Mouse (Mus musculus) CH12.LX (cell line): ENCODE measurements around the gene Pnpla6. TPM values are rescaled to one million over a fixed set of nuclear protein-coding genes. Genes with fewer than 3 reads are reported as not detected.

ENCODE experiments used
- DNase-seq: peaks from one replicate; pipeline ENCODE4 v3.0.0-alpha.2; 2013; ENCODE audit errors: extremely low read depth
- H3K27ac ChIP-seq: 2 replicates; pipeline ENCODE4 v1.5.1; 2012; ENCODE audit warnings: low read depth, mild to moderate bottlenecking, control low read depth, moderate library complexity; ENCODE audit not compliant: insufficient read depth
- H3K27me3 ChIP-seq: replicated peaks from 2 replicates; pipeline ENCODE3; 2012; ENCODE audit warnings: inconsistent platforms
- H3K36me3 ChIP-seq, 2 experiments: replicated peaks in 1 of 2; 2 replicates each; pipeline versions ENCODE3 to v1.6.1; 2012; ENCODE audit warnings: inconsistent platforms in 1 of 2, low read length in 1 of 2, mild to moderate bottlenecking in 1 of 2, mixed read lengths in 1 of 2, moderate library complexity in 1 of 2; ENCODE audit not compliant: control insufficient read depth in 1 of 2, insufficient read depth in 1 of 2
- H3K4me1 ChIP-seq, 2 experiments: 2 replicates each; pipeline ENCODE4 v1.6.1; 2012; ENCODE audit warnings: inconsistent platforms in 1 of 2, moderate library complexity in 1 of 2; ENCODE audit not compliant: insufficient read depth in 2 of 2, control insufficient read depth in 1 of 2
- H3K4me2 ChIP-seq: 2 replicates; pipeline ENCODE4 v1.6.1; 2012; ENCODE audit warnings: low read depth, mild to moderate bottlenecking, control low read depth; ENCODE audit not compliant: poor library complexity, insufficient read depth, severe bottlenecking
- H3K4me3 ChIP-seq, 3 experiments: fragments of 150-350 bp in 1 of 3; sonication (generic) in 1 of 3; replicated peaks in 1 of 3; 2 replicates each; pipeline versions ENCODE3 to v1.5.1; 2011 to 2012; ENCODE audit warnings: low read depth in 2 of 3, low read length in 2 of 3, mild to moderate bottlenecking in 2 of 3, moderate library complexity in 2 of 3, control low read depth in 1 of 3, improper control_type of control experiment in 1 of 3, inconsistent platforms in 1 of 3, mixed read lengths in 1 of 3; ENCODE audit not compliant: poor library complexity in 1 of 3
- H3K79me2 ChIP-seq: replicated peaks from 2 replicates; pipeline ENCODE4 v1.6.1; 2012; ENCODE audit warnings: mild to moderate bottlenecking, moderate library complexity; ENCODE audit not compliant: control insufficient read depth, poor library complexity, insufficient read depth, severe bottlenecking; ENCODE audit errors: extremely low read depth
- H3K9ac ChIP-seq: 2 replicates; pipeline ENCODE4 v1.6.1; 2012; ENCODE audit warnings: low read depth, mild to moderate bottlenecking, control low read depth, moderate library complexity; ENCODE audit not compliant: insufficient read depth
- H3K9me3 ChIP-seq: replicated peaks from 2 replicates; pipeline ENCODE3; 2012; ENCODE audit warnings: low read length, inconsistent platforms, mixed read lengths
- BHLHE40 ChIP-seq: IDR thresholded peaks from 2 replicates; pipeline ENCODE4 v1.6.1; 2011; ENCODE audit warnings: mild to moderate bottlenecking, low read depth, low read length, improper control_type of control experiment
- CHD2 ChIP-seq: IDR thresholded peaks from 2 replicates; pipeline ENCODE4 v1.6.1; 2011; ENCODE audit warnings: low read length, improper control_type of control experiment
- CTCF ChIP-seq, 2 experiments: IDR thresholded peaks in 1 of 2; conservative IDR thresholded peaks in 1 of 2; 2 replicates each; pipeline ENCODE4 v1.5.1; 2011 to 2012; ENCODE audit warnings: low read depth in 2 of 2, low read length in 2 of 2, improper control_type of control experiment in 1 of 2, inconsistent platforms in 1 of 2, mild to moderate bottlenecking in 1 of 2, moderate library complexity in 1 of 2
- E2F4 ChIP-seq: IDR thresholded peaks from 2 replicates; pipeline ENCODE4 v1.6.1; 2011; ENCODE audit warnings: low read depth, low read length, improper control_type of control experiment; ENCODE audit not compliant: insufficient replicate concordance
- EP300 ChIP-seq: IDR thresholded peaks from 2 replicates; pipeline ENCODE4 v1.6.1; 2011; ENCODE audit warnings: low read length, improper control_type of control experiment
- ETS1 ChIP-seq: conservative IDR thresholded peaks from 2 replicates; pipeline ENCODE4 v1.6.1; 2012; ENCODE audit warnings: low read depth, mild to moderate bottlenecking, inconsistent platforms, low read length, improper control_type of control experiment, moderate library complexity
- GABPA ChIP-seq: IDR thresholded peaks from 2 replicates; pipeline ENCODE4 v1.6.1; 2012; ENCODE audit warnings: low read depth, low read length, improper control_type of control experiment, inconsistent platforms; ENCODE audit not compliant: insufficient replicate concordance
- JUN ChIP-seq: IDR thresholded peaks from 2 replicates; pipeline ENCODE4 v1.6.1; 2011; ENCODE audit warnings: low read depth, mild to moderate bottlenecking, low read length, improper control_type of control experiment, moderate library complexity; ENCODE audit not compliant: insufficient read depth
- JUND ChIP-seq: conservative IDR thresholded peaks from 2 replicates; pipeline ENCODE4 v1.6.1; 2011; ENCODE audit warnings: low read depth, low read length, improper control_type of control experiment
- KAT2A ChIP-seq: IDR thresholded peaks from 2 replicates; pipeline ENCODE4 v1.6.1; 2012; ENCODE audit warnings: low read length, improper control_type of control experiment, inconsistent platforms; ENCODE audit not compliant: insufficient replicate concordance
- MAFK ChIP-seq: IDR thresholded peaks from 2 replicates; pipeline ENCODE4 v1.6.1; 2011; ENCODE audit warnings: low read length, improper control_type of control experiment; ENCODE audit not compliant: insufficient replicate concordance
- MAX ChIP-seq: IDR thresholded peaks from 2 replicates; pipeline ENCODE4 v1.6.1; 2011; ENCODE audit warnings: low read length, improper control_type of control experiment
- MEF2A ChIP-seq: IDR thresholded peaks from 2 replicates; pipeline ENCODE4 v1.6.1; 2014; ENCODE audit warnings: low read depth, mild to moderate bottlenecking, inconsistent platforms, low read length, improper control_type of control experiment, borderline replicate concordance
- MXI1 ChIP-seq: IDR thresholded peaks from 2 replicates; pipeline ENCODE4 v1.6.1; 2011; ENCODE audit warnings: mild to moderate bottlenecking, low read depth, low read length, improper control_type of control experiment
- MYC ChIP-seq: IDR thresholded peaks from 2 replicates; pipeline ENCODE4 v1.6.1; 2011; ENCODE audit warnings: low read depth, mild to moderate bottlenecking, improper control_type of control experiment, low read length
- NELFE ChIP-seq: IDR thresholded peaks from 2 replicates; pipeline ENCODE4 v1.6.1; 2011; ENCODE audit warnings: low read depth, low read length, improper control_type of control experiment
- PAX5 ChIP-seq: IDR thresholded peaks from 2 replicates; pipeline ENCODE4 v1.6.1; 2012; ENCODE audit warnings: low read length, inconsistent platforms, mixed read lengths
- POLR2A ChIP-seq: IDR thresholded peaks from 2 replicates; pipeline ENCODE4 v1.6.1; 2011; ENCODE audit warnings: low read depth, mild to moderate bottlenecking, improper control_type of control experiment, low read length
- POLR2AphosphoS2 ChIP-seq: IDR thresholded peaks from 2 replicates; pipeline ENCODE4 v1.6.1; 2011; ENCODE audit warnings: low read depth, low read length, improper control_type of control experiment
- SMC3 ChIP-seq: IDR thresholded peaks from 2 replicates; pipeline ENCODE4 v1.6.1; 2011; ENCODE audit warnings: low read depth, low read length, improper control_type of control experiment
- TBP ChIP-seq: conservative IDR thresholded peaks from 2 replicates; pipeline ENCODE4 v1.6.1; 2011; ENCODE audit warnings: low read depth, low read length, improper control_type of control experiment
- TCF12 ChIP-seq: IDR thresholded peaks from 2 replicates; pipeline ENCODE4 v1.6.1; 2014; ENCODE audit warnings: low read depth, mild to moderate bottlenecking, inconsistent platforms, low read length, improper control_type of control experiment
- UBTF ChIP-seq: IDR thresholded peaks from 2 replicates; pipeline ENCODE4 v1.6.1; 2012; ENCODE audit warnings: low read depth, mild to moderate bottlenecking, inconsistent platforms, low read length, improper control_type of control experiment, moderate library complexity
- USF1 ChIP-seq: IDR thresholded peaks from 2 replicates; pipeline ENCODE4 v1.6.1; 2014; ENCODE audit warnings: low read depth, mild to moderate bottlenecking, inconsistent platforms, low read length, improper control_type of control experiment
- ZKSCAN1 ChIP-seq: IDR thresholded peaks from 2 replicates; pipeline ENCODE4 v1.6.1; 2012; ENCODE audit warnings: low read depth, inconsistent platforms, low read length, improper control_type of control experiment, borderline replicate concordance
- ZMIZ1 ChIP-seq: IDR thresholded peaks from 2 replicates; pipeline ENCODE4 v1.6.1; 2012; ENCODE audit warnings: low read depth, mild to moderate bottlenecking, inconsistent platforms, low read length, improper control_type of control experiment
- ZNF384 ChIP-seq: IDR thresholded peaks from 2 replicates; pipeline ENCODE4 v1.6.1; 2012; ENCODE audit warnings: low read depth, low read length, improper control_type of control experiment, inconsistent platforms
- dilution Hi-C: fragments of 300-500 bp; cut with MboI; formaldehyde crosslinking; loops from 2 replicates; pipeline ENCODE4 v1.14.3; 2020; ENCODE audit warnings: low sequenced_read_pairs; ENCODE audit not compliant: extremely low pct_unique_long_range_greater_than_20kb, extremely low pct_ligation_motif_present
- in situ Hi-C: fragments of 300-500 bp; cut with MboI; formaldehyde crosslinking; loops from 3 replicates; pipeline ENCODE4 v1.14.3; 2019; ENCODE audit warnings: low sequenced_read_pairs, low pct_ligation_motif_present, low pct_unique_long_range_greater_than_20kb, mixed read lengths
- polyA plus RNA-seq: library from polyadenylated mRNA; unstranded; fragments of >175 nt; gene quantifications from 2 replicates; pipeline ENCODE4 v1.2.1, GENCODE M21; 2012; ENCODE audit warnings: low read depth; ENCODE audit not compliant: insufficient read length
- total RNA-seq, 2 experiments: library from RNA; depleted of rRNA; stranded (reverse); fragments of 300-350 nt in 1 of 2; fragments of >200 nt in 1 of 2; gene quantifications; 2 replicates each; pipeline ENCODE4 v1.2.3; 2012 to 2014

The Pnpla6 gene
- total and polyA plus RNA-seq, 3 experiments: 12.5 to 39.8 (median 29.6) TPM

DNA sequence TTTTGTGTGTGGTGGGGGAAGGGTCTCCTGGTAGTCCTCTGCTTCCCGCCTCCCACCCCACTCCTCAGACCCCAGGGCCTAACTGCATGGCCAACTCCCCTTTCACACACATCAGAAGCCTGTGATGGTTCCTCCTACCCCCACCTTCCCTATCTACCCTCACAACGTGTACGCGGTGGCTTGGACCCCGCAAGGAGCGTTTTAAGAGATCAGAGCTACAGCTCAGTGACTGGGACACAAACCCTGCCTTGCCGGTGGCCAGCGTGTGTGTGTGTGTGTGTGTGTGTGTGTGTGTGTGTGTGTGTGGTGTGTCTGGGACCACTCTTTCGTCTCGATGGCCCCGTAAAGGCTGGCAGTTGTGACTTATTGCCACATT is 73.1 kb downstream of the Pnpla6 start:
- Histone ChIP-seq H3K79me2 (no peaks in the 10 kb centered on the region), H3K4me1 (no peaks in the 10 kb centered on the region; a peak in 1 of 4 replicates), H3K9ac (no peak overlapping the region), H3K9me3 (no peaks in the 10 kb centered on the region), H3K36me3 (no peaks in the 10 kb centered on the region), H3K27me3 (peaks cover 24% of the 10 kb centered on the region), H3K4me3 (no peak overlapping the region), H3K27ac (no peak overlapping the region), H3K4me2 (peak overlapping the region; percentile 82)
- no peak for DNase-seq
- dilution Hi-C loops (no loop called here), in situ Hi-C loops (no loop called here)
- no peak for TF ChIP-seq POLR2A
- no peak for TF ChIP-seq ZNF384
- TF ChIP-seq ETS1: no peak
- TF ChIP-seq USF1: no peak
- no peak for TF ChIP-seq MEF2A
- no peak for TF ChIP-seq TCF12
- no peak for TF ChIP-seq MYC
- no peak for TF ChIP-seq MAX
- no peak for TF ChIP-seq POLR2AphosphoS2
- TF ChIP-seq BHLHE40: no peak
- no peak for TF ChIP-seq ZKSCAN1
- TF ChIP-seq ZMIZ1: no peak
- no peak for TF ChIP-seq NELFE
- TF ChIP-seq MAFK: no peak
- no peak for TF ChIP-seq JUND
- TF ChIP-seq KAT2A: no peak
- no peak for TF ChIP-seq UBTF
- no peak for TF ChIP-seq PAX5

DNA sequence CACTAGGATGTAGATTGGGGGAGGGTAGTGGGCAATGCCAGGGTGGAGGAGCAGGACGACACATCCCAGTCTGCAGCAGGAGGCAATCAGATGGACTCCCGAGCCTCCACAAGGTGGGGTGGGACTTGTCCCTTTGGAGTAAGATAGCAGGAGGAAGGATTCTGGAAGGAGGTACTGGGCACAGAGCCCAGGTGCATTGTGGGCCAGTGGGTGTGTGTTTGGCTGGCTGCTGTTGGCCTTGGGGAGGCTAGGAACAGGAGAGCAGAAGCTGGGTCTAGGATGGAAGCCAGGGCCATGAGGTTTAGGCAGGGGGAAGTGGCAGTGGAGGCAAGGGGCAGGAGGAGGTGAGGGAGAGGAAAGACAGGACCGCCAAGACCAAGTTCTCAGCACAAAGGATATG is 78.3 kb downstream of the Pnpla6 start:
- H3K27ac ChIP-seq: no peak overlapping the region
- dilution Hi-C loops: no loop called here
- no peaks in the 10 kb centered on the region for H3K9me3 ChIP-seq
- in situ Hi-C loops: no loop called here
- no peak for DNase-seq
- H3K4me1 ChIP-seq: peaks cover 0 to 7% of the 10 kb centered on the region in 2 experiments; a peak in 3 of 4 replicates
- H3K79me2 ChIP-seq: no peaks in the 10 kb centered on the region
- H3K4me3 ChIP-seq: no peak overlapping the region
- H3K36me3 ChIP-seq: no peaks in the 10 kb centered on the region
- H3K9ac ChIP-seq: no peak overlapping the region
- peaks cover 4% of the 10 kb centered on the region for H3K27me3 ChIP-seq
- TF ChIP-seq NELFE: no peak
- no peak for TF ChIP-seq EP300
- no peak for TF ChIP-seq JUND
- TF ChIP-seq CTCF (conservative IDR thresholded peaks at IDR 0.05 in 1 of 2, IDR thresholded peaks at IDR 0.05 in 1 of 2; ENCODE audit: low read depth in 2 of 2, low read length in 2 of 2): no peak
- TF ChIP-seq SMC3: no peak
- no peak for TF ChIP-seq USF1
- TF ChIP-seq MEF2A: no peak
- no peak for TF ChIP-seq ETS1
- no peak for TF ChIP-seq E2F4
- TF ChIP-seq ZKSCAN1: no peak
- TF ChIP-seq JUN: no peak
- no peak for TF ChIP-seq CHD2
- no peak for TF ChIP-seq TCF12
- no peak for TF ChIP-seq GABPA
- TF ChIP-seq TBP: no peak
- no peak for TF ChIP-seq MXI1
- no peak overlapping the region for H3K4me2 ChIP-seq
